Mouse (Mus musculus): Measurements from ENCODE around the gene Thtpa.

Gene Thtpa

DNA sequence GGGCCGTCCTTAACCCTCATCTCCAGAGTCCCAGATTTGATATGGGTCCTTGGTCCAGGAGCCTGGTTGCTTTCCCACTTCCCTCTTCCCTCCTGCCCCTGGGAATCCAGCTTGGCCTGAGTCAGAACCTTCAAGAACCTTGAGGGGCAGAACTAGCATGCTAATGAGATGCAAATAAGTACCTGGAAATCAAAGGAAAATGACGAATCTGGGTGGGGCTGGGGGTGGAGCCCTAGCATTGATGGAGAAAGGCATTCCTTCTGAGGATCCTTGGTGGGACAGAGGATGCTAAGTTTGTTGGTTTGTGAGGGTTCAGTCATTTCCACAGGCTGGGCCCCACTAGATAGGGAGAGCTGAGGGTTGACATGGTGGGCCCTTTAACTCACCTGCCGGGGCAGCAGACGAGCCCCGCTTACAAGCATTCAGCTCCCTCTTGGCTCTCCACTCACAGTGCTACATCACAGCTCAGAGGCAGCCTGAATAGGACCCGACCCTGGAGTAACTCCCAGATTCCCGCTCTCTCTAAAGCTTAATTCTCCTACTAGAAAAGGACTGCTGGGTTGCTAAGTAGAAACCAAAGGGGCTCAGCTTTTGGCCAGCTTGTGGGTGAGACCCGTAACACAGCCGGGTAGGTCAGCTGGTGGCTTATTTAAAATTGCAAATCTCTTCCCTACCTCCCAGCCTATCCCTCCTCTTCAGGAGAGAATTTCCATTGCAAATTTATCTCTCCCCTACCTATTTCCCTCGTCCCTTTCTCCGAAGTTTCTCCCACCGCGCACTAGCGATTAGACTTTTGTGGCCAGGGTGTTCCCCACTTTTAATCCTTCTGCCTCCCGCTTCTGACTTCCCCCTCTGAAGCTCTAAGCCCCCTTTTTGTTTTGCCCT lies 16.9 kb upstream of the Thtpa start:
- no peak for DNase-seq (ENCODE audit: low read depth, low spot score)

DNA sequence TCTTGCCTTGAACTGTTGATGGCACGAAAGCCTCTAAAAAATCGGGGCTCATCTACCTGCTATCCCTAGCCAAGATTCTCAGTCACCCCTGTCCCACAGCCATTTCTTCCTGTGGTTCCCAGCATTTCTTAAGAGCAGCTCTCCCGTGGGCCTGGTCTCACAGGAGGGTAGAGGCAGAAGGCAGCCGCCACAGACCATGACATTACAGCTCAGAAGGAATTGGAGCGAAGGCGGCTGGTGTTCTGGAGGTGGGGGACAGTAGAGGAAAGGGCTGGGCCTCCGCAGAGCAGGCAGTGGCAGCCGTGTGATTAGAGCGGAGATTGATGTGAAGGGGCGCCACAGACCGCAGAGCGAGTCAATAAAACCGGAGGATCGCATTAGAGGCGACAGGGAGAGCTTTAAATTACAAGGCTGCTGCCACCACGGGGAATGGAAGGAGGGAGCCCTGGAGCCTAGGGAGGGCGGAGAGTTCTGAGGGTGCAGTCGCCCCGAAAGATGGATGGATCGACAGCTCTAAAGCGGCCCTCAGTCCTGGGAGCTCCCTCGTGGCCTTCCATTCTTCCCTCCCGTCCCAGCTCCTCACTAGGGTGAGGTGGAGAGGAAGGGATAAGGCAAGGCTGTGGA lies 16.1 kb upstream of the Thtpa start:
- no peak for DNase-seq (ENCODE audit: low read depth, low spot score)

- DNase-seq (ENCODE audit: low read depth, low spot score): no peak
Observed at GRCm38 (mm10) chr14:55079214-55079970, 15.2 kb upstream of the Thtpa start.

DNA sequence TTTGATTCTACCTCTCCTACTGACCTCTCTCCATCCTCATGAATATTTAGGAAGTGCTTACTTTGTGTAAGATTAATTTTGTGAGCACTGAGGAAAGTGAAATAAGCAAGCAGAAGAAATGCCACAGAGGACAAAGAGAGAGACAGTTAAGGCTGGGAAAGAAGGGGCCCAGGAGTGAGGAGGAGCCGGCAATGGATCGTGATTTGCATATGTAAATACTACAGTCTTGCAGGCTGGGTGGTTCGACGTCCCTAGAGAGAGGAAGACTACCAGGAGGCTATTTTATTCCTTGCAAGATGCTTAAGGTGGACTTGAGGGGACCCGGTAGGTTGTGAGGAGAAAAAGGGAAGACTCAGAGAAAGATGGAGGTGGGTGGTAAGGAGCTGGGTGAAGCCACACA lies 13.5 kb upstream of the Thtpa start:
- no peak for DNase-seq (ENCODE audit: low read depth, low spot score)

- DNase-seq (ENCODE audit: low read depth, low spot score): no peak
Observed at GRCm38 (mm10) chr14:55083481-55083880, 11.1 kb upstream of the Thtpa start.

DNA sequence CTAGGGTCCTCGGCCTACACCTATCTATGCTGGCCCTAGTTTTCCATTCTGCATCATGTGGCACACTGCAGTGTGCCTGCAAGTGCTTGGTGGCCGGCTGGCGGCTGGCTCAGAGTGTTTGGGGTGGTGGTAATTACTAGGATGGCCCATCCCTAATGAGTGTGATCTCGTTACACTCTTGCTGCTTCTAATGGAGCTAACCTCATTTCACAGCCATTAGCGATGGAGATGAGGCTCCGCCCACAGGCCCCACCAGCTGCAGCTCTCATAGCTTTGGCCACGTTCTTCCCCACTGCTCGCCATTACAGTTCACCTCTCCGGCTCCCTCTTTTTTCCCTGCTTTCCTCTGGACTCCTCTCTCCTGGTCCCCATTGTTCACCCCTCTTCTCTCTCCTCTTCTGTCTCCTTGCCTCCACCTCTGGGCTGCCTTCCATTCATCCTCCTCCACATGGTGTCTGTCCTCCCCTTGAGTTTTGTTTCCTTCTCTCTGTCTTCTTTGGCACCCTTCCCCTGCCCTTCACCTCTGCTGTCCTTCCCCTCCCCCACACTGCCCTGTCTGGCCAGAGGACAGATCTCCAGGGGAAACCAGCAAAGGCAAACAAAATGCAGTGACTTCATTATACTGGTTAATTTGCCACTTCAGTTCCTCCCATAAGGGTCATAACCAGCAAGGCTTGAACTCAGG lies 9.1 kb upstream of the Thtpa start:
- no peak for DNase-seq (ENCODE audit: low read depth, low spot score)

- no peak for DNase-seq (ENCODE audit: low read depth, low spot score)
Observed at GRCm38 (mm10) chr14:55086009-55086514, 8.5 kb upstream of the Thtpa start.

GRCm38 (mm10) chr14:55089199-55089947 lies 5.2 kb upstream of the Thtpa start:
- no peak for DNase-seq (ENCODE audit: low read depth, low spot score)

DNA sequence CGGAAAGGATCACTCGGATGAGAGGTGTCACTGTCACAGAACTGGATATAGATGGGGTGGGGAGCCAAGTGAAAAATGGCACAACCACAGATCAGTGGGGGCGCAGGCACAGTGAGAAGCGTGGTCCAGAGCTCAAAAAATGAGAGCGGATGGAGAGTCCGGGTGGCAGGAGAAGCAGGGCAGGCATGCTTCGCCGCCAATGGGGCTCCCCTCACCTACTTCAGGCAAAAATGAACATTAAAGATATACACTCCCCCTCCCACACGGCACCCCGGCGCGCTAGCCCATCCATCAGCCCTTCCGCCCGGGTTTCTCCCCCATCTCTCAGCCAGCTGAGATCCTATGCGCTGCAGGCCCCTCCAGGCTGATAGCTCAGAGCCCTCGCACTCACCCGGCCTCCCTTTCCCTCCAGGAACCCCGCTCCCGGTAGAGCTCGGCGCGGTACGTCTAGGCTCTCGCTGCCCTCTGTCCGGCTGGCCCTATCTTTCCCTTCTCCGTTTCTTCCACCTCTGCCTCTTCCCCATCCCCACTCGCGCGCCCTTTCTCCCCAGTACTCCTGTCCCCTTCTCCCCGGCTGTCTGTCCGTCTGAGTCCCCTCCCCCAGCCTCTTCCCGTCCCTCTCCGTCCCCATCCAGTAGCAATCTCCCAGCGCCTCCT lies 3.2 kb upstream of the Thtpa start:
- DNase-seq (ENCODE audit: low read depth, low spot score): no peak

DNA sequence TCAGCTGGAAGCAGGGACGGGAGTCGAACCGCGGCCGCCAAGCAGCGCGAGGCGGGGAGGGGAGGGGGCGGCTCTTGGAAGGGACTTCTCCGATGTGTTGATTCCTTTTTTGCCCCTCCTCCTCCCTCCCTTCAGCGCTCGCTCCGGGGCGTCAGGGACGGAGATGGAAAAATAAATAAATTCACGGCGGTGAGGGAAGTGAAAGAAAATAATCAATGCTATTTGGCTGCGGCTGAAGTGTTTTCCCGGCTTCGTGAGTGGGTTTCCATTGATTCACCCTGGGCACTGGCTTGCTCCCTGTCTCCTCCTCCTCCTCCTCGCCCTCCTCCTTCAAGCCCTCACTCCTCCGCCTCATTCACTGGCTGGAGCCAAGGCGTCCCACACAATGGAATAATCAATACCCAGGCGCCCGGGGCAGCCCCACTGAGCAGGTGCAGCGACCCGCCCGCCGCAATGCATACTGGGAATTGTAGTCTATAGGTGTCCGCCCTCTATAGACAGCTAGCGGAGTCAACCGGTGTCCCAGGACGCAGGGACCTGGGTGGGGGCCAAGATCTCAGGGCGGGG lies 2.5 kb upstream of the Thtpa start, which contains the start of gene Zfhx2:
Gene Zfhx2, minus strand, starts transcription at position 314 of the 567 bp plus-strand sequence.
- DNase-seq (ENCODE audit: low read depth, low spot score): peak; percentile 88

- no peak for DNase-seq (ENCODE audit: low read depth, low spot score)
Observed at GRCm38 (mm10) chr14:55093927-55094326, 657 bp upstream of the Thtpa start.

DNA sequence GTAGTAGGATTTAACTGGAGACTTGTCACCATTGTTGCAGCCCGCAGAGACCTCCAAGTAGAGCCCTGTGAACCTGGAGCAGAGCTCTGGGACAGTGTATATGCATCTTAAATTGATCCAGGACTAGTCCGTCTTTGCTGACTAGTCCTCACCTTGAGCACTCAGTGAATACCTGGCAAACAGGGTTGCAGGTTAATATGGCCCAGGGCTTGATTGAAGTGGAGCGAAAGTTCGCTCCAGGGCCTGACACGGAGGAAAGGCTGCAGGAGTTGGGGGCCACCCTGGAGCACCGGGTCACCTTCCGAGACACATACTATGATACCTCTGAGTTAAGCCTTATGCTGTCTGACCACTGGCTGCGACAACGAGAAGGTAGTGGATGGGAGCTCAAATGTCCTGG lies 679 bp downstream of the Thtpa start:
- DNase-seq (ENCODE audit: low read depth, low spot score): no peak

- no peak for DNase-seq (ENCODE audit: low read depth, low spot score)
Observed at GRCm38 (mm10) chr14:55095671-55096070, 1.1 kb downstream of the Thtpa start.

DNA sequence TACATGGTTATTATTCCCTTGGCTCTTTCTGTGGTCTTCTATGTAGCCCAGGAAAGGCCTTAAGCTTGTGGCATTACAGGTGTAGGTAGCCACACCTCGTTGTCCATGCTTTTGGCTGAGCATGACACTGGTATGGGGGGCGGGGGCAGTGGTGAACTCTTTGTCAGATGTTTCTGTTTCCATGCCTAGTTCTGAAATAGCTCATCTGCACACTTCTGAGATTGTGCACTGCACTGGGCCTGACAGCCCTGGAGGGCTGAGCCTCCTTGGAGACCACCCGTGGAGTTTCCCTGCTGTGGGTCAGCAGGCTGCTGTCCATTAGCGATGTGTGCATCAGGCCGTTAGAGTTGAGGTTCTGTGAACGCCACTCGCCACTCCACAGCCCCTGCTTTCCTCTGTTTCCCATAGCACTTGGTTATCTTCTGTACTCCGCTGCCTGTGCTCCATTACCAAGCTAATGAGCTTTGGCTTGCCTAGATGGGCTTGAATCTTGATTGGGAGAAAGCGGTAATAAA lies 2.0 kb downstream of the Thtpa start:
- no peak for DNase-seq (ENCODE audit: low read depth, low spot score)

DNA sequence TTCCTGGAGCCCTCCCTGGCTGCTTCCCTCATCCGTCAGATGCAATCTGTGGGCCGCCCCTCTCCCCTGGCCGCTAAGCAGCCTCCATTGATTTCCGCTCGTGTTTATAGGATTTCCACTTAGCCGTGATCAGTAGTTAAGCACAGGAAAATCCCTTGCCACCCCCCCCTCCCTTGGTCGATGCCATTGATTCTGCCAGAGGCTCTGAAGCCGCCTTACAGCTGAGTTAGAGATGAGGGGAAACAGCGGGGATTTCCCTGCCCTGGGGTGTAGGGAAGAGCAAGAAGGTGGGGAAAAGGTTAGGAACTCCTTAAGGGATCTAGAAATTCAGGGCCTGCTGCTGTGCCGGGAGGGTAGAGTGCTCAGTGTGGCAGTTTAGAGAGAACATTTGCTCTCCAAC lies 3.1 kb downstream of the Thtpa start:
- no peak for DNase-seq (ENCODE audit: low read depth, low spot score)

GRCm38 (mm10) chr14:55098067-55098466 lies 3.5 kb downstream of the Thtpa start:
- DNase-seq (ENCODE audit: low read depth, low spot score): no peak

GRCm38 (mm10) chr14:55101592-55101991 lies 7.0 kb downstream of the Thtpa start:
- DNase-seq (ENCODE audit: low read depth, low spot score): no peak

DNA sequence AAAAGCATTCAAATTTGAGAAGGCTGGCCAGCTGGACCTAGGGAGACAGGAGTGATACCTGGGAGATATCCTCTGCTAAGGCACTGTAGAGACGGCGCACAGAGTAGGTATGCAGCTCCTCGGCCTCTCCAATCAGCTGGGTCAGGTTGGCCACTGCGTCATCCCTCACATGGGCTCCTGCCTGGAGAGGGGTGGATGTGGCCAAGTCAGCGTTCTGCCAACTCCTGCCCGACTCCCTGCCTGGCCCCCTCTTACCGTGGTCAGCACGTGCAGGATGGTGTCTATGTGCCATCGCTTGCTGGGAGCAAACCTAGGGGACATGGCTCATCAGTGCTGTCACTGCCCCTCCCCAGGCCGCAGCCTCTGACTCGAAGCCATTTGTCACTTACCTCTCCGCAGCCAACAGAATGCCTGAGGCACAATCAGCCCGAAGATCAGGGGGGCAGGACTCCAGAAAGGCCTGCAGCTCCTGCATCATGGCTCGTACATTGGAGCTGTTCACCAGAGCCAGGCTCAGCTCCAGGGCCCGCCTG lies 7.7 kb downstream of the Thtpa start:
- no peak for DNase-seq (ENCODE audit: low read depth, low spot score)

GRCm38 (mm10) chr14:55104365-55104764 lies 9.8 kb downstream of the Thtpa start:
- DNase-seq (ENCODE audit: low read depth, low spot score): no peak

Measured in embryo, embryonic 11.5 days (tissue).